Mouse (Mus musculus) forebrain, embryonic 16.5 days (tissue): ENCODE results near the gene Gins2. TPM values are rescaled to one million over a fixed set of nuclear protein-coding genes. Genes with fewer than 3 reads are reported as not detected.

Experiments used
- ATAC-seq: fragments of 200-750 bp; cut with Nextera tagmentation; 2 replicates; pipeline ENCODE4 v1.8.0; 2017; ENCODE audit warnings: mild to moderate bottlenecking, moderate library complexity
- H3K27ac ChIP-seq: fragments of 300-500 bp; sonication (generic); 2 replicates; pipeline ENCODE4 v1.5.1; 2014; ENCODE audit warnings: low read length, control low read depth
- H3K27me3 ChIP-seq: fragments of 300-500 bp; sonication (generic); replicated peaks from 2 replicates; pipeline ENCODE4 v1.6.1; 2014; ENCODE audit warnings: low read length; ENCODE audit not compliant: control insufficient read depth, insufficient read depth
- H3K36me3 ChIP-seq: fragments of 300-500 bp; sonication (generic); 2 replicates; pipeline ENCODE4 v1.6.1; 2014; ENCODE audit not compliant: control insufficient read depth, insufficient read depth
- H3K4me1 ChIP-seq: fragments of 300-500 bp; sonication (generic); replicated peaks from 2 replicates; pipeline ENCODE4 v1.6.1; 2014; ENCODE audit warnings: low read length; ENCODE audit not compliant: control insufficient read depth, insufficient read depth
- H3K4me2 ChIP-seq: fragments of 300-500 bp; sonication (generic); 2 replicates; pipeline ENCODE4 v1.6.1; 2014; ENCODE audit warnings: mild to moderate bottlenecking, low read length, control low read depth
- H3K4me3 ChIP-seq: fragments of 300-500 bp; sonication (generic); replicated peaks from 2 replicates; pipeline ENCODE4 v1.5.1; 2014; ENCODE audit warnings: mild to moderate bottlenecking, low read length, control low read depth
- H3K9ac ChIP-seq: fragments of 300-500 bp; sonication (generic); replicated peaks from 2 replicates; pipeline ENCODE4 v1.6.1; 2014; ENCODE audit warnings: low read depth, low read length, control low read depth
- H3K9me3 ChIP-seq: fragments of 300-500 bp; sonication (generic); 2 replicates; pipeline ENCODE4 v1.6.1; 2016; ENCODE audit warnings: low read length; ENCODE audit not compliant: control insufficient read depth
- WGBS: fragments of 180-500 bp; shearing (Covaris S2); extraction: QIAGEN DNeasy Blood & Tissue Kit; methylation state at CpG from one replicate; pipeline ENCODE4 v1.1.7; 2014; 5-methylcytosine and 5-hydroxymethylcytosine counted together
- polyA plus RNA-seq: library from polyadenylated mRNA; unstranded; fragments of >200 nt; fragmentation: Nextera tagmentation; extraction: Ambion mirVana; gene quantifications from 2 replicates; pipeline ENCODE4 v1.2.1, GENCODE M21; 2015

Gins2 gene
- polyA plus RNA-seq, 1 experiment from 2014 or later = 23.1 TPM

DNA sequence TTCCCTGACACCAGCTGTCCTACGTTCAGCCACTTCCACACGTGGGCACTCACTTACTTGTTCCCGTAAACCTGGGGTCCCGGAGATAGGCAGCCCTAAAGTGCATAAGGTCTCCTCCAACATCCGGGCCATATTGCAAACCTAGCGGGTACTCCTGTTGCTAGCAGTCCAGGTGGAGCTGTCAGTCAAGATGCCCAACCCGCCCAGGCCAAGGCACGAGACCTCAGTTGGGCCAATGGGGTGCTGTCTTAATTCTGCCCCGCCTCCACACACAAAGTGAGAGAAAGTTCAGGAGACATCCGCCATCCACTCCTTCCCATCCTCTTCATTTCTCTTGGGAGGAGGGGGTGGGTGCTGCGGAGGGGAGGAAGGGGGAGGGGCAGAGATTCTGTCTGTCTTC lies 37.4 kb upstream of the Gins2 start:
- peaks cover 5% of the 10 kb centered on the region for H3K4me1 ChIP-seq
- H3K36me3 ChIP-seq = no peaks in the 10 kb centered on the region
- no peaks in the 10 kb centered on the region for H3K9me3 ChIP-seq
- no peaks in the 10 kb centered on the region for H3K27me3 ChIP-seq
- no peak overlapping the region for H3K4me3 ChIP-seq
- H3K9ac ChIP-seq = no peak overlapping the region
- 71% methylated on average over 11 of the region's 11 CpGs for WGBS
- ATAC-seq = no peak
- no peak overlapping the region for H3K27ac ChIP-seq
- H3K4me2 ChIP-seq = no peak overlapping the region

DNA sequence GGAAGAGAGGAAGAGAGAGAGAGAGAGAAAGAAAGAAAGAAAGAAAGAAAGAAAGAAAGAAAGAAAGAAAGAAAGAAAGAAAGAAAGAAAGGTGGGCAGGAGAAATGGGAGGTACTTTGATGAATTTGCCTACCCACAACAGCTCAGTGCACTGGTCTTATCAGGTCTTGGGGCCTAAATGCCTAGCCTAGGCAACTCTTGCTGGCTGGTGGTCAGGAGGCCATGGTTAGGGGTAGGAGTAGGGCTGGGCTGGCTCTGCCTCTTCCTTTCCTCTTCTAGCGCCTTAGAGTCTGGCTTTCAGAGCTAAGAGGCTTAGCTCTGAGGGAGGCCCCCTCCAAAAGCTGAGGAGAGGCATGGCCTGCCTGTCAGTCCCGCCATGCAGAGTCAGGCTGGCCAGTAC lies 34.5 kb upstream of the Gins2 start:
- no peak overlapping the region for H3K27ac ChIP-seq
- peaks cover 6% of the 10 kb centered on the region for H3K4me1 ChIP-seq
- no peak for ATAC-seq
- H3K27me3 ChIP-seq = no peaks in the 10 kb centered on the region
- no peaks in the 10 kb centered on the region for H3K9me3 ChIP-seq
- no peak overlapping the region for H3K9ac ChIP-seq
- no peak overlapping the region for H3K4me2 ChIP-seq
- no peak overlapping the region for H3K4me3 ChIP-seq
- 19% methylated on average over 2 of the region's 2 CpGs for WGBS
- H3K36me3 ChIP-seq = no peaks in the 10 kb centered on the region

DNA sequence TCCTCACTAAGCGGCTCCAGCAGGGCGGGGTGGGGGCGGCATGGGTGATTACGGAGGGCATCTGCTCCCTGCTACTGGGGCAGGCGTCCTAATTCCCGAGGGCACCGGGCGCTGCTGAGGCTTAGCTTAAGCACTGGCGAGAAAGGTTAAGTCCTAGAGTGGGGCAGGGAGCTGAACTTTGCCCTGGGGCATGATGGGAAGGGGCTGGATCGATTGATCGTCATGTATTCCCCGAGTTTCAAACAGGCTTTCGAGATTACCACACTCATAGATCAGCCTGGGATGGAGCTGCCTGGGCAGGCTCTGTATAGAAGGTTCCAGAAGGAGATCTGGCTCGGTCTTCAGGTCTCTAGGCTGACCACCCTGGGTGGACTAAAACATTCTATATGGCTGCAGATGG lies 33.1 kb upstream of the Gins2 start:
- Histone ChIP-seq H3K36me3 (no peaks in the 10 kb centered on the region), H3K4me2 (no peak overlapping the region), H3K9ac (0 out of 2 replicates have a peak overlapping the region, but pooled peaks have one; percentile 29), H3K4me1 (peaks cover 15% of the 10 kb centered on the region), H3K27ac (no peak overlapping the region), H3K27me3 (no peaks in the 10 kb centered on the region), H3K9me3 (no peaks in the 10 kb centered on the region), H3K4me3 (no peak overlapping the region)
- WGBS = 79% methylated on average over 14 of the region's 14 CpGs
- no peak for ATAC-seq

DNA sequence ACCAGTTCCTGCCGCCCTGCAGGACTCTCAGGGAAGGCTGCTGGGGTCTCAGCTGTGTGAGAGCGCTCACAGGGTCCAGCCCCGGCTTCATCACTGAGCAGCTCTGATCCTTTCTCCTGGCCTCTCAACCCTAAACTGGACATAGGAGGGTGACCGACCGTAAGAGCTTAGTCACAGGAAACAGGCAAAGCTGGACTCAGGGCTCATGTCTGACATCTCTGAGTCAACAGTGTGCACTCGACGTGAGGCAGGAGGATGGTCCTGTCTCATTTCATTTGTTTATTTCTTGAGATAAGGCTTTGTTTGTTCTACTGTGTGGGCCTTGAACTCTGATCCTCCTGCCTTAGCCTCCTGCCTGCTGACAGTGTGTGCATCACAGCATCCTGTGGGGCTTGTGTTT lies 31.3 kb upstream of the Gins2 start:
- no peak overlapping the region for H3K4me3 ChIP-seq
- H3K9me3 ChIP-seq = no peaks in the 10 kb centered on the region
- H3K27me3 ChIP-seq = no peaks in the 10 kb centered on the region
- 62% methylated on average over 7 of the region's 7 CpGs for WGBS
- H3K4me2 ChIP-seq = no peak overlapping the region
- no peak for ATAC-seq
- H3K36me3 ChIP-seq = no peaks in the 10 kb centered on the region
- peaks cover 23% of the 10 kb centered on the region for H3K4me1 ChIP-seq
- no peak overlapping the region for H3K27ac ChIP-seq
- H3K9ac ChIP-seq = no peak overlapping the region

DNA sequence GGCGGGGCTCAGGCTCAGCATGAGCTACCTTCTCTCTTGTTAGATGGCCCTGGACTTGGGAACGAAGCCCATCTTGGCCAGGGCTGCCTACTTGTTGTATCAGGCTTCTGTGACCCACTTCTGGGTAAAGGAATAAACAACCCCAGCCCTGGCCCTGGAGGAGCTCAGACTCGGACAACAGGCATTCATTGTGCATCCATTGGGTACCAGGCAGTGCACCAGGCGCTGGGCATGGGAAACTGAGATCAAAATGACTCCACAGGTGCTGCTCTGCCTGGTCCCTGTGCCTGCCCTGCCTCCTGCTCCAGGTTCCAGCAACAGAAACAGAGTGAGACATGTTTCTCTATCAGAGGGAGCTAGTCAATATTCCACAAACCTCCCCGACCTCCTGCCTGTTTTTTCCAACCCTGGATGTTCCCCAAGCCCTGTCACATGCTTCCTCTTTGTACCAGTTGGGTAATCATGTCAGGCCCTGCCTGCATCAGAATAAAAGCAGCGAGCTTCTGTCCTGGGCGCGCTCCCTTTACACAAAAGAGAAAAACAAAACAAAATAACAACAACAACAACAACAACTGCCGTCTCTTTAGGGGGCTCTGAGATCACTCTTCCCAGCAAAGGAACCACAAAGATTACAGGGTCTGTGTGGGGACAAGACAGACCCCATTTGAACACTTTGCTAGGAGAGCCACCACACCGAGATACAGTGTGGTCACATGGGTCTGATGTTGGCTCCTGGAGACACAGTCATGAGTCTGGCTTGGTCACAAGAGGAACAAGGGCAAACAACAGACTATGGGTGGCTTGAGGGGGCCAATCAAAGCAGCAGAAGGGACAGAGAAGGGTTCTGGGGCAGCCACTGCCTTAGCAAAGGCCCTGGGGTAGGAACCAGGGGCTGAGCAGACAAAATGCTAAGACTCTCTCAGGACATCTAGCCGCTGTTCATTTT lies 30.4 kb upstream of the Gins2 start:
- Histone ChIP-seq H3K9ac (no peak overlapping the region), H3K4me1 (peaks cover 23% of the 10 kb centered on the region), H3K4me3 (no peak overlapping the region), H3K36me3 (no peaks in the 10 kb centered on the region), H3K27me3 (no peaks in the 10 kb centered on the region), H3K9me3 (no peaks in the 10 kb centered on the region), H3K27ac (no peak overlapping the region), H3K4me2 (no peak overlapping the region)
- 61% methylated on average over 11 of the region's 11 CpGs for WGBS
- ATAC-seq = no peak

DNA sequence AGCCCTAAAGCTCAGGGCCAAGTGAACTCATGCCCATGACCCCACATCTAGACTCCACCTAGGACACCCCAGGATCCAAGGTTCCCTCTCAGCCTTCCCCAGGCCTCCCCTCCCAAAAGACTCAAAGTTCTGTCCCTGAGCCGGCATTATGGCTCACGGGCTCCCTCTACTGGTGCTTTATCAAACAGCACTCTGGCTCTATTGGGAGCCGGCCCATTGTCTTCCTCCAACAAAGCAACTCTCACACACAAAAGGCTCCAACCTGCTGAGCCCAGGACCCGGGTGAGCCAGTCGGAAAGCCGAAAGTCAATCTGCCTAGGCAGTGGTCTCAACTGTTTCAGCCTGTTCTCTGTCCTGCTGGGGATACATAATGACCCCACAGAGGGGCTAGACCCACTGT lies 29.0 kb upstream of the Gins2 start:
- Histone ChIP-seq H3K4me1 (peaks cover 23% of the 10 kb centered on the region), H3K4me3 (no peak overlapping the region), H3K27ac (peak overlapping the region; percentile 56; the same call in 1 of the 2 replicates), H3K36me3 (no peaks in the 10 kb centered on the region), H3K4me2 (peak overlapping the region; percentile 41), H3K9me3 (no peaks in the 10 kb centered on the region), H3K27me3 (no peaks in the 10 kb centered on the region), H3K9ac (peak overlapping the region; percentile 52)
- peak; percentile 55 for ATAC-seq
- under 1% methylated on average over 6 of the region's 6 CpGs for WGBS

DNA sequence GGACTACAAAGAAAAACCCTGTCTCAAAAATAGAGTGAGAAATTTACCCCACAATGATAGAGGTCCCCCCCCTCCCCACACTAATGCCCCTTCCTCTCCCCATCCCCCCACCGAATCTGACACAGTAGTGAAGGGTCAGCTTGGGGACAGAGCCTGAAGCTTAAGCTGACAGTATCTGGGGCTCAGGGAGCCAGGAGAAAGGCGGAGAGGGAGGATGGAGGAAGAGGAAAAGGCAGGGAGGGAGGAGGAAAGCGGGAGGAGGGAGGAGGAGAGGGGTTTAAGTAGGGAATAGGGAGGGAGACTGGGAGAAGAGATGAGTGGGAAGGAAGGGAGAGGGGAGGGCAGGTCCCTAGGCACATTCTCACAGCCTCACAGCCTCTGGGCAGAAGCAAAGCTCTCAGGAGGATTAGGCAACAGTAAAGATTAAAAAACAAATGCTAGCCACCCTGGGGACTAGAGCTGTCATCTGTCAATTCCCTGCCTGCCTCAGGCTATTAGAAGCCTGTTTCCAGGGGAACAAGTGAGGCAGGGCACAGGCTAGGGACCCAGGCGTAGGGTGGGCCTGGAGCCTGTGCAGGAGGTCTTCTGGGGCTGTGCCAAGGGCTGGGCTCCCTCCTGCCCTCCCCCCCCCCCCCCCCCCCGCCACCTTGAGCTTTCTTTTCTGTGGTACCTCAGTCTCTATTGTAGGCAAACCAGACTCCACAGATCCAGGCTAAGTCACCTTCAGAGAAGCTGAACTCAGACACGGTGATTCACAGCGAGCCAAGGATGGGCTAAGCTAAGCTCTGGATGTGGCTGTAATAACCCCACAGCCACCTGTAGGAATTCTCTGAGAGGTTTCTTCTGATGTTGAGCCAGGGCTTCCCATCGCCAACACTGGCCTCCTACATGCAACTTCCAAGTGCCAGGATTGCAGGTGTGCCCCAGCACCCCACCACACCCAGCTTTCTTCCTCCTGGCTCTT lies 27.8 kb upstream of the Gins2 start:
- peaks cover 23% of the 10 kb centered on the region for H3K4me1 ChIP-seq
- WGBS = 20% methylated on average over 7 of the region's 8 CpGs

DNA sequence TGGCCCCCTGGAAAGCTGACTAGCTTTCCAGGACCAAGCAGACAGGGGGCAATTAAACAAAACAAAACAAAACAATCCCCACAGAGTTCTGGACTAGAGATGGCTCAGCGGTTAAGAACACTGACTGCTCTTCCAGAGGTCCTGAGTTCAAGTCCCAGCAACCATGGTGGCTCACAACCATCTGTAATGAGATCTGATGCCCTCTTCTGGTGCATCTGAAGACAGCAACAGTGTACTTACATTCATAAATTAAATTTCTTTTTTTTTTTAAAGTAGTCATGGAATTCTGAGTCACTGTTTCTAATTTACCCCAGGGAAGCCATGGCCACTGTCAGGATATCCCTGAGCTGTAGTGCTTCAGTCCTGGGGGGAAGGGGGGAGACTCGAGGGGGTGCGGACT lies 25.4 kb upstream of the Gins2 start:
- Histone ChIP-seq H3K4me3 (no peak overlapping the region), H3K36me3 (no peaks in the 10 kb centered on the region), H3K9ac (no peak overlapping the region), H3K4me1 (peaks cover 17% of the 10 kb centered on the region), H3K9me3 (no peaks in the 10 kb centered on the region), H3K27me3 (no peaks in the 10 kb centered on the region), H3K4me2 (no peak overlapping the region), H3K27ac (no peak overlapping the region)
- ATAC-seq = no peak
- 90% methylated on average over 3 of the region's 3 CpGs for WGBS

More for the DNA sequence above, 27.8 kb upstream of the Gins2 start:
- no peaks in the 10 kb centered on the region for H3K27me3 ChIP-seq
- peak; percentile 58 for ATAC-seq
- H3K9ac ChIP-seq = peak overlapping the region; percentile 39; the same call in 1 of the 2 replicates
- H3K36me3 ChIP-seq = no peaks in the 10 kb centered on the region
- no peak overlapping the region for H3K4me2 ChIP-seq
- H3K9me3 ChIP-seq = no peaks in the 10 kb centered on the region
- peak overlapping the region; percentile 23; the same call in 1 of the 2 replicates for H3K27ac ChIP-seq
- no peak overlapping the region for H3K4me3 ChIP-seq

DNA sequence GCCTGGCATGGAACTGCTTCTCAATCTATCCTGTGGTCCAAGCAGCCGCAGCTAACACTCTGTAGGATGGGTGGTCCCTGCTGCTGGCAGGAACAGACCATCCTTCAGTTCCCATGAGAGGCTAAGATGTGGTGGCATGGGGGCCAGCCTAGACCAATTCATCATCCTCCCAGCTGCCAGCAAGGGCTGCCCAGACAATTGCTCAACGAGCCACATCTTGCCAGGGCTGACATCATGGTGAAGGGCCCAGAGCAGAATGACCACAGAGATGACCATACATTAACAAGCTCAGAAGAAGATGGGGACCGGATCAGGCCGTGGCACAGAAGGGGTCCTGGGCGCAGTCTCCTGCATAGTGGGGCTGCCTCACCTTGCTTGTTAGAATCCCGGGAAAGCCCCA lies 21.7 kb upstream of the Gins2 start:
- H3K27ac ChIP-seq = no peak overlapping the region
- WGBS = 83% methylated on average over 6 of the region's 6 CpGs
- H3K4me3 ChIP-seq = no peak overlapping the region
- no peak overlapping the region for H3K9ac ChIP-seq
- no peaks in the 10 kb centered on the region for H3K36me3 ChIP-seq
- no peaks in the 10 kb centered on the region for H3K4me1 ChIP-seq
- H3K4me2 ChIP-seq = no peak overlapping the region
- no peaks in the 10 kb centered on the region for H3K9me3 ChIP-seq
- no peaks in the 10 kb centered on the region for H3K27me3 ChIP-seq
- ATAC-seq = no peak
